ENCODE assay signal across 8 mouse cellular contexts in the genomic region with DNA sequence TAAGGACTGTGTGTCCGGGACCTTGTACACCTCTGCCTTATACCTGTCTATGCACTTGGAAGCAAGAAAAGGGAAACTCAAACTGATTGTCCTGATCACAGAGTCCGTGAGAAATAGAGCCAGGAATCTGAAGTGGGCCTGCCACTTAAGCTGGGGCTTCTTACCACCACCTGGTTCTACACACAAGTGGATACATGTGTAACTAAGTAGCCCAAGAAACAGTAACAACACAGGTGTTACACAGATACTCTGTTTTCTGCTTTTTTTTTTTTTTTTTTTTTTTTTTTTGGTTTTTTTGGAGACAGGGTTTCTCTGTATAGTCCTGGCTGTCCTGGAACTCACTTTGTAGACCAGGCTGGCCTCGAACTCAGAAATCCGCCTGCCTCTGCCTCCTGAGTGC. TPM values are rescaled to one million over a fixed set of nuclear protein-coding genes. Genes with fewer than 3 reads are reported as not detected.
A peak's percentile ranks its signal among the peaks of the same experiment; 100 is the strongest.
DNase-seq lines count a peak whose midpoint lies in the region; ATAC-seq and TF ChIP-seq lines count a peak whose summit lies in the region.
"Not testable (repeated sequence)": the region's sequence is repeated elsewhere in the genome, so short reads cannot be mapped to it uniquely, and the experiment has no call there.

A gene (minus strand): TSS at position 101 of the 400 bp plus-strand sequence.

- not testable (repeated sequence) for H3K4me1 ChIP-seq in ES-Bruce4 (ENCODE audit: control insufficient read depth, insufficient read depth, low read length); embryonic facial prominence, embryonic 11.5 days (ENCODE audit: control insufficient read depth, insufficient read depth, low read length); intestine, postnatal 0 days (replicated peaks; ENCODE audit: control insufficient read depth, insufficient read depth, low read length); spleen, adult 2 months (ENCODE audit: control insufficient read depth, insufficient read depth, insufficient read length)
- H3K4me1 ChIP-seq in forebrain, embryonic 15.5 days, result peaks cover 27% of the 10 kb centered on the region
- peaks cover 24% of the 10 kb centered on the region for H3K4me1 ChIP-seq in liver, embryonic 12.5 days
- peaks cover 34% of the 10 kb centered on the region for H3K4me1 ChIP-seq in midbrain, embryonic 10.5 days

- peaks cover 10% of the 10 kb centered on the region; the same call in 1 of the 2 replicates for H3K36me3 ChIP-seq in ES-Bruce4 (ENCODE audit: control insufficient read depth, insufficient read depth, low read length, poor library complexity, severe bottlenecking)
- H3K36me3 ChIP-seq in embryonic facial prominence, embryonic 11.5 days (replicated peaks; ENCODE audit: control insufficient read depth, insufficient read depth, low read depth, low read length), result not testable (repeated sequence)
- H3K36me3 ChIP-seq in forebrain, embryonic 15.5 days, result peaks cover 19% of the 10 kb centered on the region
- peaks cover 18% of the 10 kb centered on the region; the same call in 1 of the 2 replicates for H3K36me3 ChIP-seq in intestine, postnatal 0 days (ENCODE audit: control insufficient read depth, insufficient read depth)
- peaks cover 50% of the 10 kb centered on the region for H3K36me3 ChIP-seq in liver, embryonic 12.5 days
- H3K36me3 ChIP-seq in midbrain, embryonic 10.5 days, result peaks cover 57% of the 10 kb centered on the region
- H3K36me3 ChIP-seq in spleen, adult 2 months (ENCODE audit: control insufficient read depth, insufficient read depth, low read length), result peaks cover 10% of the 10 kb centered on the region

- 97% methylated on average over 4 of the region's 4 CpGs for WGBS in embryonic facial prominence, embryonic 11.5 days
- WGBS in forebrain, embryonic 15.5 days, result 86% methylated on average over 4 of the region's 4 CpGs
- WGBS in intestine, postnatal 0 days, result 87% methylated on average over 3 of the region's 4 CpGs
- 88% methylated on average over 4 of the region's 4 CpGs for WGBS in liver, embryonic 12.5 days (ENCODE audit: insufficient replicate concordance)
- WGBS in midbrain, embryonic 10.5 days, result 97% methylated on average over 4 of the region's 4 CpGs
- 87% methylated on average over 4 of the region's 4 CpGs for WGBS in spleen, adult 2 months

- not testable (repeated sequence) for TF ChIP-seq POLR2A in ES-Bruce4 (IDR thresholded peaks at IDR 0.05; ENCODE audit: insufficient read depth, low read length); spleen, adult 2 months (IDR thresholded peaks at IDR 0.05; ENCODE audit: low read depth, low read length)

- H3K9ac ChIP-seq in ES-Bruce4 (ENCODE audit: low read depth, poor library complexity, severe bottlenecking); embryonic facial prominence, embryonic 11.5 days (replicated peaks; ENCODE audit: low read length); forebrain, embryonic 15.5 days (replicated peaks); intestine, postnatal 0 days (ENCODE audit: low read depth, low read length): not testable (repeated sequence)
- peak within 1 kb of the TSS; percentile 93 for H3K9ac ChIP-seq in liver, embryonic 12.5 days

- TF ChIP-seq EP300 in ES-Bruce4 (IDR thresholded peaks at IDR 0.05; ENCODE audit: insufficient read depth, low read depth, low read length), result not testable (repeated sequence)

- 0 out of 2 replicates have a peak within 1 kb of the TSS, but pooled peaks have one; percentile 6 for H3K4me2 ChIP-seq in embryonic facial prominence, embryonic 11.5 days (ENCODE audit: low read depth, low read length)
- H3K4me2 ChIP-seq in forebrain, embryonic 15.5 days (replicated peaks); intestine, postnatal 0 days (replicated peaks; ENCODE audit: low read depth): not testable (repeated sequence)
- H3K4me2 ChIP-seq in liver, embryonic 12.5 days, result peak within 1 kb of the TSS; percentile 90

- not testable (repeated sequence) for DNase-seq in embryonic facial prominence, embryonic 11.5 days (ENCODE audit: low spot score); heart, postnatal 4 days; midbrain, embryonic 10.5 days (ENCODE audit: low spot score); spleen, adult 2 months (ENCODE audit: low read depth in 1 of 2, low spot score in 2 of 2)

- not testable (repeated sequence) for H3K27me3 ChIP-seq in ES-Bruce4 (ENCODE audit: control insufficient read depth, insufficient read depth, low read length, poor library complexity, severe bottlenecking); embryonic facial prominence, embryonic 11.5 days (ENCODE audit: control insufficient read depth, insufficient read depth, low read length); forebrain, embryonic 15.5 days; intestine, postnatal 0 days (replicated peaks; ENCODE audit: control insufficient read depth, insufficient read depth, low read length); liver, embryonic 12.5 days (replicated peaks); midbrain, embryonic 10.5 days (ENCODE audit: low read depth, poor library complexity, severe bottlenecking); spleen, adult 2 months (ENCODE audit: control insufficient read depth, insufficient read depth, low read length)

- not testable (repeated sequence) for H3K4me3 ChIP-seq in ES-Bruce4 (ENCODE audit: low read depth, low read length); embryonic facial prominence, embryonic 11.5 days (ENCODE audit: low read depth, low read length); forebrain, embryonic 15.5 days; intestine, postnatal 0 days (ENCODE audit: low read depth, low read length); spleen, adult 2 months (ENCODE audit: extremely low read depth, insufficient read depth, insufficient read length)
- H3K4me3 ChIP-seq in liver, embryonic 12.5 days, result peak within 1 kb of the TSS; percentile 97; the same call in 1 of the 2 replicates
- peak within 1 kb of the TSS; percentile 23; the same call in 1 of the 2 replicates for H3K4me3 ChIP-seq in midbrain, embryonic 10.5 days

- not testable (repeated sequence) for H3K27ac ChIP-seq in ES-Bruce4 (ENCODE audit: insufficient read depth, low read length); embryonic facial prominence, embryonic 11.5 days (replicated peaks; ENCODE audit: low read depth, low read length); forebrain, embryonic 15.5 days (replicated peaks); intestine, postnatal 0 days (ENCODE audit: low read depth, low read length); liver, embryonic 12.5 days; midbrain, embryonic 10.5 days (replicated peaks); spleen, adult 2 months (ENCODE audit: insufficient read depth, low read length)

- H3K9me3 ChIP-seq in ES-Bruce4 (replicated peaks; ENCODE audit: control insufficient read depth, insufficient read depth, low read length, poor library complexity, severe bottlenecking); embryonic facial prominence, embryonic 11.5 days (replicated peaks; ENCODE audit: control insufficient read depth, low read length); forebrain, embryonic 15.5 days; intestine, postnatal 0 days (ENCODE audit: control insufficient read depth); liver, embryonic 12.5 days (replicated peaks); midbrain, embryonic 10.5 days (replicated peaks): not testable (repeated sequence)

- ATAC-seq in embryonic facial prominence, embryonic 11.5 days (replicated peaks; ENCODE audit: insufficient number of reproducible peaks, low FRiP score, low TSS enrichment, low read depth); forebrain, embryonic 15.5 days (replicated peaks); intestine, postnatal 0 days; liver, embryonic 12.5 days: not testable (repeated sequence)

- TF ChIP-seq CTCF in ES-Bruce4 (IDR thresholded peaks at IDR 0.05; ENCODE audit: low read depth, low read length); intestine, postnatal 0 days (IDR thresholded peaks at IDR 0.05; ENCODE audit: low read depth); spleen, adult 2 months (IDR thresholded peaks at IDR 0.05; ENCODE audit: extremely low read depth, insufficient read depth, insufficient read length, insufficient replicate concordance): not testable (repeated sequence)

RNA-seq across cellular contexts. Expression of the gene that starts here (rescaled TPM):
- polyA plus RNA-seq in ES-Bruce4 (2011; ENCODE audit: insufficient read depth, insufficient read length, low read depth, missing spikeins), result 209 and 212 TPM in 2 replicates
- 191 and 200 TPM in 2 replicates for polyA plus RNA-seq in embryonic facial prominence, embryonic 11.5 days (2014; fragmentation: Nextera tagmentation; extraction: Ambion mirVana)
- 81.4 and 87.0 TPM in 2 replicates for polyA plus RNA-seq in forebrain, embryonic 15.5 days (2015; fragmentation: Nextera tagmentation; extraction: Ambion mirVana)
- total RNA-seq in heart, postnatal 4 days (2021), result 10 to 100 TPM; 57.9 to 58.8 TPM
- 26.3 and 28.1 TPM in 2 replicates for polyA plus RNA-seq in intestine, postnatal 0 days (2015; fragmentation: Nextera tagmentation; extraction: Ambion mirVana)
- polyA plus RNA-seq in liver, embryonic 12.5 days (2016; fragmentation: Nextera tagmentation; extraction: Ambion mirVana), result 173 and 177 TPM in 2 replicates
- 271 and 298 TPM in 2 replicates for polyA plus RNA-seq in midbrain, embryonic 10.5 days (2016; fragmentation: Nextera tagmentation; extraction: Ambion mirVana)
- 14.8 and 19.0 TPM in 2 replicates for polyA plus RNA-seq in spleen, adult 2 months (2012; rRNA removed)
